Mouse (Mus musculus): ENCODE measurements around the gene Sulf2. TPM values are rescaled to one million over a fixed set of nuclear protein-coding genes. Genes with fewer than 3 reads are reported as not detected.

The Sulf2 gene
- polyA plus RNA-seq, 1 experiment = 25.8 TPM

DNA sequence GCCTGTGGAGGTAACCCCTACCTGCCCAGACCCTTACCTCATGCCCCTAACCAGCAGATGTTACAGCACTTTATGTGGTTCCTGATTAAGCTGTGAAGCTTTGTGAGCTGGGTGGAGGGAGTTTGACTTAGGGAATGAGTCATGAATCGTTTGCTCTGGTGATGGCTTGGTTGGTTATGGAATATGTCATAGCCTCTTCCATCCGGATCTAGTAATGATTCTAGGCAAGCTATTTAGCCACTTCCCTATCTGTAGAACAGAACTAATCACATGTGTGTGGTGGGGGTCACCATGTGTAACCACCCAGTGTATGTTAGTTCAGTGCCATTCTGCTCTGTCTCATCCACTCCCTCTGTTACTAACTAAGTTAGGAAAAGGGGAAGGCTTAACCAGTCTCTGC lies 110.5 kb downstream of the Sulf2 start:
- TF ChIP-seq FOSL1 (IDR thresholded peaks at IDR 0.05; ENCODE audit: insufficient read depth, low read length, poor library complexity, severe bottlenecking) = no peak
- TF ChIP-seq CTCF (IDR thresholded peaks at IDR 0.05; ENCODE audit: control insufficient read depth, insufficient read depth, insufficient read length) = no peak
- no peak for TF ChIP-seq CEBPB (IDR thresholded peaks at IDR 0.05; ENCODE audit: low read depth)
- no peak for TF ChIP-seq MYOG (IDR thresholded peaks at IDR 0.05; ENCODE audit: control insufficient read depth, extremely low read depth, insufficient read length)
- TF ChIP-seq MAX (IDR thresholded peaks at IDR 0.05) = no peak
- no peak overlapping the region for H3K4me3 ChIP-seq (ENCODE audit: insufficient read depth, poor library complexity, severe bottlenecking)
- H3K79me3 ChIP-seq (ENCODE audit: low read depth) = no peaks in the 10 kb centered on the region
- H3K27me3 ChIP-seq (ENCODE audit: control insufficient read depth, insufficient read depth, insufficient read length) = no peaks in the 10 kb centered on the region
- H3K79me2 ChIP-seq (ENCODE audit: control insufficient read depth, insufficient read depth) = peaks cover 14% of the 10 kb centered on the region
- peaks cover 24% of the 10 kb centered on the region for H3K36me3 ChIP-seq (ENCODE audit: control insufficient read depth, insufficient read depth)
- no peak overlapping the region for H3ac ChIP-seq (ENCODE audit: control insufficient read depth, insufficient read length, low read depth)

DNA sequence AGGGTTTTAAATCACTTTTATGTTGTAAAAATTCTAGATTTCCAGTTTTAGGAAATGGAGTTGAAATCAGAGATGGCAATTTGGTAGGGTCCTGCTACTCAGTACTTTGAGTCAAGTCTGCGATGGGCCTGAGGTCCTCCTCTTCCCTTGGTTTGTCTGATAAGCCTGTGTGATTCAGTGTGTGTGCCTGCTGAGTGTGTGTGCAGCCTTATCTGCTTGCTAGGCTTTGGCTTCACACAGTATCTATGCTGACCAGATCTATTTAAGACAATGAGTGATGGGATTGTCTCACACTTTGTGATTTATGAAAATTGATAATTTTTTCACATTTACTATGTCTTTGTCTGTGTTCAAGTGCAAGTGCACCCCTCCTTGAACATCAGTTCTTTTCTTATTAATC lies 112.9 kb downstream of the Sulf2 start:
- Histone ChIP-seq H3ac (ENCODE audit: control insufficient read depth, insufficient read length, low read depth) (no peak overlapping the region), H3K27me3 (ENCODE audit: control insufficient read depth, insufficient read depth, insufficient read length) (no peaks in the 10 kb centered on the region), H3K79me3 (ENCODE audit: low read depth) (no peaks in the 10 kb centered on the region), H3K36me3 (ENCODE audit: control insufficient read depth, insufficient read depth) (peaks cover 2% of the 10 kb centered on the region), H3K4me3 (ENCODE audit: insufficient read depth, poor library complexity, severe bottlenecking) (no peak overlapping the region), H3K79me2 (ENCODE audit: control insufficient read depth, insufficient read depth) (peaks cover 14% of the 10 kb centered on the region)
- no peak for TF ChIP-seq MAX (IDR thresholded peaks at IDR 0.05)
- TF ChIP-seq MYOD1 (IDR thresholded peaks at IDR 0.05; ENCODE audit: control insufficient read depth, insufficient read length, low read depth) = no peak
- no peak for TF ChIP-seq CEBPB (IDR thresholded peaks at IDR 0.05; ENCODE audit: low read depth)

DNA sequence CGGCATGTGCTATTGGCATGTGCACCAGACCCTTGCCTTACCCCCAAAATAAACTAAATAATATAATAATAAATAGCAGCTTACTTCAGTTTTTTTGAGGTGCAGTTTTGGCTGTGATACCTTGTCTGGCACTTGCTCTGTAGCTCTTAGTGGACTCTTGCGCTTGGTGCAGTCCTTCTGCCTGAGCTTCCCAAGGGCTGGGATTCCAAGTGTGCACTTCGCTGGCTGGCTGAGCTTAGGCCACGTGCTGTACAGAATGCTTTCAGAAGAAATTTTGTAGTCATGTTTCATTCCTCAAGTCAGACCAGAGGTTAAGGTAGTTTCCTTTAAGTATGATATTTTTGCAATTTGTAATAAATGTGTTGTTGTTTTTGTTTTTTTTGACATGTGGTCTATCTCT lies 115.8 kb downstream of the Sulf2 start:
- H3K79me3 ChIP-seq (ENCODE audit: low read depth) = no peaks in the 10 kb centered on the region
- no peaks in the 10 kb centered on the region for H3K27me3 ChIP-seq (ENCODE audit: control insufficient read depth, insufficient read depth, insufficient read length)
- no peaks in the 10 kb centered on the region for H3K36me3 ChIP-seq (ENCODE audit: control insufficient read depth, insufficient read depth)
- H3K4me3 ChIP-seq (ENCODE audit: insufficient read depth, poor library complexity, severe bottlenecking) = no peak overlapping the region
- TF ChIP-seq MYOD1 (IDR thresholded peaks at IDR 0.05; ENCODE audit: control insufficient read depth, insufficient read length, low read depth) = no peak
- no peak for TF ChIP-seq MAX (IDR thresholded peaks at IDR 0.05)
- TF ChIP-seq FOSL1 (IDR thresholded peaks at IDR 0.05; ENCODE audit: insufficient read depth, low read length, poor library complexity, severe bottlenecking) = no peak
- no peak for TF ChIP-seq CTCF (IDR thresholded peaks at IDR 0.05; ENCODE audit: control insufficient read depth, insufficient read depth, insufficient read length)
- TF ChIP-seq CEBPB (IDR thresholded peaks at IDR 0.05; ENCODE audit: low read depth) = no peak
- TF ChIP-seq USF1 (IDR thresholded peaks at IDR 0.05; ENCODE audit: low read depth) = no peak
- no peak for TF ChIP-seq MYOG (IDR thresholded peaks at IDR 0.05; ENCODE audit: control insufficient read depth, extremely low read depth, insufficient read length)
- no peak overlapping the region for H3ac ChIP-seq (ENCODE audit: control insufficient read depth, insufficient read length, low read depth)
- H3K79me2 ChIP-seq (ENCODE audit: control insufficient read depth, insufficient read depth) = peaks cover 17% of the 10 kb centered on the region

DNA sequence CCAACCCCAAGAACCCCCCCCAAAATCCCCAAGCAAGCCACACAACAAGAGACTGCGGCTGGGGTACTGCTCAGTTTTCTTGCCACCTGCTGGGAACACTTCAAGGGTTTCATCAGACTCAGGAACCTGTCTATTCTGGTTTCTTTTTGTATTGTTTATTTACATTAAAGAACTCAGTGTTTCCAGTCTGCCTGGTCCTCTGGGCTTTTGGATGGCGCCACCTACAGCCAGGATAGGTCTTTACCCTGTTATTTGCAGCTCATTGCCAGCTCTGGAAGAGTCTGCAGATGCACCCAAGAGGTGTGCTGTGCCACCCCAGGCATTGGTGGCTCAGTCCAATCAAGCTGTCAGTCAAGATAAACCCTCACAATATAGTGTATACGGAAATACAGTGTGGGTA lies 119.7 kb downstream of the Sulf2 start:
- Histone ChIP-seq H3K79me3 (ENCODE audit: low read depth) (peaks cover 4% of the 10 kb centered on the region), H3K79me2 (ENCODE audit: control insufficient read depth, insufficient read depth) (peaks cover 40% of the 10 kb centered on the region), H3K36me3 (ENCODE audit: control insufficient read depth, insufficient read depth) (no peaks in the 10 kb centered on the region), H3ac (ENCODE audit: control insufficient read depth, insufficient read length, low read depth) (no peak overlapping the region), H3K27me3 (ENCODE audit: control insufficient read depth, insufficient read depth, insufficient read length) (no peaks in the 10 kb centered on the region), H3K4me3 (ENCODE audit: insufficient read depth, poor library complexity, severe bottlenecking) (no peak overlapping the region)
- TF ChIP-seq USF1 (IDR thresholded peaks at IDR 0.05; ENCODE audit: low read depth) (no peak), MYOD1 (IDR thresholded peaks at IDR 0.05; ENCODE audit: control insufficient read depth, insufficient read length, low read depth) (no peak), FOSL1 (IDR thresholded peaks at IDR 0.05; ENCODE audit: insufficient read depth, low read length, poor library complexity, severe bottlenecking) (no peak), CEBPB (IDR thresholded peaks at IDR 0.05; ENCODE audit: low read depth) (no peak), CTCF (IDR thresholded peaks at IDR 0.05; ENCODE audit: control insufficient read depth, insufficient read depth, insufficient read length) (no peak), MAX (IDR thresholded peaks at IDR 0.05) (no peak), MYOG (IDR thresholded peaks at IDR 0.05; ENCODE audit: control insufficient read depth, extremely low read depth, insufficient read length) (no peak)

DNA sequence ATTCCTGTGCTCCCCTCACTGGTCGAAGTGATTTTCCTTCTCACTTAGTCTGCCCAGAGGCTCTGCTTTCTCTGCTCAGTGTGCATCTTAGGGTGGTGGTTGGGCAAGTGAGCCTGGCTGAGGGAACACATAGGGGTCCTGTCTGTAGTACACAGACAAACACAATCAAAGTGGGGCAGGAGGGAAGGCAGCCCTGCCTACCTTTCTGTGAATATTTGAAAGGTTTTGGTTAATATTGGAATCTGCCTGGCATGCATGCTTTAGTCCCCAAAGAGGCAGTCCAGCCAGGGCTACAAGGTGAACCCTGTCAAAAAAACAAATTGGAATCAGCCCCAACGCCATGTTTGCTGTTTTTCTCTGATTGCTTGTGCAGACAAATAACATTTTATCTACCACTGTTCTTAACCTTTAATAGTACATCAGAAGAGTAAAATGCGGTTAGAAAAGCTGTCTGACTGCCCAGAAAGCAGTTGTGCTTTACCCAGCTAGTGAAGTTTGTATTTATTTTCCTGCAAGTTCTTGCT lies 120.4 kb downstream of the Sulf2 start:
- Histone ChIP-seq H3K79me3 (ENCODE audit: low read depth) (peaks cover 4% of the 10 kb centered on the region), H3K36me3 (ENCODE audit: control insufficient read depth, insufficient read depth) (no peaks in the 10 kb centered on the region), H3ac (ENCODE audit: control insufficient read depth, insufficient read length, low read depth) (no peak overlapping the region), H3K79me2 (ENCODE audit: control insufficient read depth, insufficient read depth) (peaks cover 47% of the 10 kb centered on the region), H3K4me3 (ENCODE audit: insufficient read depth, poor library complexity, severe bottlenecking) (no peak overlapping the region), H3K27me3 (ENCODE audit: control insufficient read depth, insufficient read depth, insufficient read length) (no peaks in the 10 kb centered on the region)
- TF ChIP-seq MYOD1 (IDR thresholded peaks at IDR 0.05; ENCODE audit: control insufficient read depth, insufficient read length, low read depth) (no peak), CTCF (IDR thresholded peaks at IDR 0.05; ENCODE audit: control insufficient read depth, insufficient read depth, insufficient read length) (no peak), CEBPB (IDR thresholded peaks at IDR 0.05; ENCODE audit: low read depth) (no peak), MYOG (IDR thresholded peaks at IDR 0.05; ENCODE audit: control insufficient read depth, extremely low read depth, insufficient read length) (no peak), USF1 (IDR thresholded peaks at IDR 0.05; ENCODE audit: low read depth) (no peak), MAX (IDR thresholded peaks at IDR 0.05) (no peak), FOSL1 (IDR thresholded peaks at IDR 0.05; ENCODE audit: insufficient read depth, low read length, poor library complexity, severe bottlenecking) (no peak)

DNA sequence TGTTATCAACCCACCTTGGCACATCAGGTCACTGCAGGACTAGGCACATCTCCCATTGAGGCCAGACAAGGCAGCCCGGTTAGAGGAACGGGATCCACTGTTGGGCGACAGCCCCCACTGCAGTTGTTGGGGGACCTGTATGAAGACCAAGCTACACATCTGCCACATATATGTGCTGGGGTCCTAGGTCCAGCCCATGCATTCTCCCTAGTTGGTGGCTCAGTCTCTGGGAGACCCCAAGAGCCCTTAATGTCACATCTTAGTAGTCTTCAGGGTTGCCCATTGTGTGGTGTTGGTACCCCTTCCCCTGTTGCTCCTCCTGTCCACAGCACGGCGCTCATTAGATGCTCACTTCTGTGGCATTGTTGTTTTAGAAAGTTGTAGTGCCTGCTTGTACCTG lies 122.8 kb downstream of the Sulf2 start:
- no peak for TF ChIP-seq USF1 (IDR thresholded peaks at IDR 0.05; ENCODE audit: low read depth)
- no peak for TF ChIP-seq CEBPB (IDR thresholded peaks at IDR 0.05; ENCODE audit: low read depth)
- TF ChIP-seq CTCF (IDR thresholded peaks at IDR 0.05; ENCODE audit: control insufficient read depth, insufficient read depth, insufficient read length) = no peak
- no peak for TF ChIP-seq MAX (IDR thresholded peaks at IDR 0.05)
- no peak for TF ChIP-seq FOSL1 (IDR thresholded peaks at IDR 0.05; ENCODE audit: insufficient read depth, low read length, poor library complexity, severe bottlenecking)
- no peak for TF ChIP-seq MYOG (IDR thresholded peaks at IDR 0.05; ENCODE audit: control insufficient read depth, extremely low read depth, insufficient read length)
- TF ChIP-seq MYOD1 (IDR thresholded peaks at IDR 0.05; ENCODE audit: control insufficient read depth, insufficient read length, low read depth) = no peak
- Histone ChIP-seq H3ac (ENCODE audit: control insufficient read depth, insufficient read length, low read depth) (no peak overlapping the region), H3K27me3 (ENCODE audit: control insufficient read depth, insufficient read depth, insufficient read length) (no peaks in the 10 kb centered on the region), H3K79me2 (ENCODE audit: control insufficient read depth, insufficient read depth) (peaks cover 66% of the 10 kb centered on the region), H3K36me3 (ENCODE audit: control insufficient read depth, insufficient read depth) (no peaks in the 10 kb centered on the region), H3K4me3 (ENCODE audit: insufficient read depth, poor library complexity, severe bottlenecking) (no peak overlapping the region), H3K79me3 (ENCODE audit: low read depth) (peaks cover 11% of the 10 kb centered on the region)

Measured in C2C12 (cell line).